Mouse (Mus musculus) ES-E14 (cell line): ENCODE measurements around the gene Bmpr2. TPM values are rescaled to one million over a fixed set of nuclear protein-coding genes. Genes with fewer than 3 reads are reported as not detected.

Source experiments
- DNase-seq: peaks from one replicate; pipeline ENCODE4 v3.0.0-alpha.2; 2013; ENCODE audit warnings: low read depth, low spot score
- H3K27ac ChIP-seq: 2 replicates; pipeline ENCODE4 v1.5.1; 2012; ENCODE audit warnings: low read depth, mild to moderate bottlenecking, low read length, moderate library complexity, mixed read lengths; ENCODE audit not compliant: poor library complexity, insufficient read depth, severe bottlenecking
- H3K36me3 ChIP-seq: 2 replicates; pipeline ENCODE4 v1.6.1; 2012; ENCODE audit warnings: mild to moderate bottlenecking, low read length, moderate library complexity, mixed read lengths; ENCODE audit not compliant: control insufficient read depth, poor library complexity, insufficient read depth, severe bottlenecking
- H3K4me1 ChIP-seq, 2 experiments: fragments of 150-350 bp in 1 of 2; sonication (generic) in 1 of 2; 2 replicates each; pipeline ENCODE4 v1.6.1; 2012; ENCODE audit warnings: low read length in 2 of 2, mild to moderate bottlenecking in 1 of 2, mixed read lengths in 1 of 2; ENCODE audit not compliant: control insufficient read depth in 2 of 2, insufficient read depth in 2 of 2, poor library complexity in 1 of 2
- H3K4me3 ChIP-seq, 2 experiments: fragments of 150-350 bp in 1 of 2; sonication (generic) in 1 of 2; 2 replicates each; pipeline ENCODE4 v1.5.1; 2012; ENCODE audit warnings: low read length in 2 of 2, low read depth in 1 of 2, mild to moderate bottlenecking in 1 of 2, mixed read lengths in 1 of 2; ENCODE audit not compliant: insufficient read depth in 1 of 2, poor library complexity in 1 of 2, severe bottlenecking in 1 of 2
- H3K9ac ChIP-seq: 2 replicates; pipeline ENCODE4 v1.6.1; 2012; ENCODE audit warnings: low read depth, mild to moderate bottlenecking, low read length, mixed read lengths; ENCODE audit not compliant: poor library complexity, insufficient read depth, severe bottlenecking
- H3K9me3 ChIP-seq: fragments of 150-350 bp; sonication (generic); 2 replicates; pipeline ENCODE4 v1.6.1; 2012; ENCODE audit warnings: low read depth, mild to moderate bottlenecking, low read length; ENCODE audit not compliant: control insufficient read depth, insufficient read depth
- CHD2 ChIP-seq: IDR thresholded peaks from 2 replicates; pipeline ENCODE4 v1.6.1; 2014; ENCODE audit warnings: mild to moderate bottlenecking, low read depth, low read length, inconsistent platforms
- HCFC1 ChIP-seq: IDR thresholded peaks from 2 replicates; pipeline ENCODE4 v1.6.1; 2012; ENCODE audit warnings: low read length, inconsistent platforms, borderline replicate concordance; ENCODE audit not compliant: insufficient read depth
- MAFK ChIP-seq: IDR thresholded peaks from 2 replicates; pipeline ENCODE4 v1.6.1; 2014; ENCODE audit warnings: mild to moderate bottlenecking, low read depth, low read length, inconsistent platforms; ENCODE audit not compliant: insufficient read depth
- ZC3H11A ChIP-seq: IDR thresholded peaks from 2 replicates; pipeline ENCODE4 v1.6.1; 2012; ENCODE audit warnings: low read depth, mild to moderate bottlenecking, inconsistent platforms, low read length, borderline replicate concordance
- ZNF384 ChIP-seq: IDR thresholded peaks from 2 replicates; pipeline ENCODE4 v1.6.1; 2012; ENCODE audit warnings: low read depth, low read length, inconsistent platforms
- in situ Hi-C, 2 experiments: fragments of 600-800 bp; cut with MboI; formaldehyde crosslinking; loops; one replicate each; pipeline ENCODE4 v1.15.1; 2025; ENCODE audit warnings: low sequenced_read_pairs in 2 of 2, inconsistent platforms in 1 of 2; ENCODE audit not compliant: unreplicated experiment in 2 of 2
- total RNA-seq: library from RNA; depleted of rRNA; stranded (reverse); fragments of 300-350 nt; gene quantifications from 2 replicates; pipeline ENCODE4 v1.2.3, GENCODE M21; 2012

Gene Bmpr2
- total RNA-seq, 1 experiment: 17.0 TPM

DNA sequence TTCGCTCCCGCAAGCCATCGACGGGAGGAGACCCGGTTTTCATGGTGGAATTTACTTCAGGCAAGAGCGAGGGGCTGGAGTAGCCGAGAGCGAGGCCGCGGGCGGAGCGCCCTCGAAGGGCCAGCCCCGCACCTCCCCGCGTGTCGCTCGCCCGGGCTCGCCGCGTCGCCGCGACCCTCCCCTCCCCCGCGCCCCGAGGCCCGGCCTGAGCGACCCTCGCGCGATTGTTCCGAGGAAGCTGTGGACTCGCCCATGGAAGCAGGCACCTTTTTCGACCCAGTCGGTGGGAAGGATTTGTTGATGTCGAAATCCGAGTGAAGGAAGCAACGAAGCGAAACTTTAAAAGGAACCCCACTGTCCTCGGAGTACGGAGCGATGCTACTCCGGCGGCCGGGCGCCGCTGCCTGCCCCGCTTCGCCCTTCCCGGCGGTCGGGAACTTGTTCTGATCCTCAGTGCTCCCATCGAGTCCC, 616 bp downstream of the Bmpr2 start:
- Histone ChIP-seq H3K9me3 (no peaks in the 10 kb centered on the region), H3K27ac (0 out of 2 replicates have a peak overlapping the region, but pooled peaks have one; percentile 29), H3K9ac (peak overlapping the region; percentile 87), H3K4me1 (peaks cover 0 to 4% of the 10 kb centered on the region in 2 experiments; a peak in 1 of 4 replicates), H3K36me3 (no peaks in the 10 kb centered on the region), H3K4me3 (peak overlapping the region; percentile 78 to 98)
- TF ChIP-seq ZC3H11A: no peak
- no peak for TF ChIP-seq ZNF384
- TF ChIP-seq HCFC1: no peak
- no peak for TF ChIP-seq MAFK
- TF ChIP-seq CHD2: no peak
- no peak for DNase-seq
- in situ Hi-C loops: no loop called here

DNA sequence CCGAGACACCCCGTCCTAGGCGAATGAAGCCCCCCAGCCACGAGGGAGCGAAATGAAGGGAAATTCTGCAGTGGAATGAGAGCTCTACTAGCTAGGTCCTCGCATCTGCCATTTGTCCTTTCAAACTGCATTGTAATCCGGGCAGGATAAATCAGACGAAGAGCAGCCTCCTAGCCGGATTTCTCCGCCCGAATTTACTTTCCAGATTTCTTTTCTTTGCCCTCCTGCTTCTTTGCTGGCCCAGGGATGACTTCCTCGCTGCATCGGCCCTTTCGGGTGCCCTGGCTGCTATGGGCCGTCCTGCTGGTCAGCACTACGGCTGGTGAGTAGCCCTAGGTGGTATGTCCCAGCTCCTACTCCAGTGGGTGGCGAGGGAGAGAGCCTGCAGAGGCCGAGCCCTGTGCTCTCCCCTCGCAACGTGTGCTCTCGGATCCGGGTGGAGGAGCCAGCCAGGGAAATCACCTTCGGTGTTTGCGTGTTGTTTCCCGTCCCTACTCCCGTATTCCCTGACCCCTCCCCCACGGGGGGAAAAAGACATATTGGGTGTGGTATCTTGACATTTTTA, 1.3 kb downstream of the Bmpr2 start:
- Histone ChIP-seq H3K4me1 (peaks cover 0 to 4% of the 10 kb centered on the region in 2 experiments; a peak in 1 of 4 replicates), H3K4me3 (peak overlapping the region; percentile 78 to 98), H3K9ac (peak overlapping the region; percentile 82), H3K27ac (no peak overlapping the region), H3K36me3 (no peaks in the 10 kb centered on the region), H3K9me3 (no peaks in the 10 kb centered on the region)
- TF ChIP-seq HCFC1: no peak
- no peak for TF ChIP-seq MAFK
- no peak for TF ChIP-seq CHD2
- TF ChIP-seq ZC3H11A: no peak
- no peak for TF ChIP-seq ZNF384
- no peak for DNase-seq
- in situ Hi-C loops: no loop called here

GRCm38 (mm10) chr1:59765279-59765678, 2.1 kb downstream of the Bmpr2 start:
- H3K36me3 ChIP-seq: no peaks in the 10 kb centered on the region
- TF ChIP-seq ZNF384 (no peak), MAFK (no peak), ZC3H11A (no peak), HCFC1 (no peak), CHD2 (no peak)
- no peaks in the 10 kb centered on the region for H3K9me3 ChIP-seq
- DNase-seq: no peak
- in situ Hi-C loops: no loop called here
- H3K4me1 ChIP-seq: peaks cover 0 to 4% of the 10 kb centered on the region in 2 experiments; a peak in 1 of 4 replicates
- H3K9ac ChIP-seq: no peak overlapping the region
- H3K27ac ChIP-seq: no peak overlapping the region
- H3K4me3 ChIP-seq: peak overlapping the region in 1 of 2 experiments; percentile 98; a peak in 2 of 4 replicates

- Histone ChIP-seq H3K4me3 (no peak overlapping the region), H3K9me3 (no peaks in the 10 kb centered on the region), H3K36me3 (no peaks in the 10 kb centered on the region), H3K9ac (no peak overlapping the region), H3K27ac (no peak overlapping the region), H3K4me1 (peaks cover 0 to 4% of the 10 kb centered on the region in 2 experiments; a peak in 1 of 4 replicates)
- no peak for DNase-seq
- TF ChIP-seq HCFC1: no peak
- in situ Hi-C loops: no loop called here
These were observed 3.4 kb downstream of the Bmpr2 start for GRCm38 (mm10) chr1:59766626-59767025.

DNA sequence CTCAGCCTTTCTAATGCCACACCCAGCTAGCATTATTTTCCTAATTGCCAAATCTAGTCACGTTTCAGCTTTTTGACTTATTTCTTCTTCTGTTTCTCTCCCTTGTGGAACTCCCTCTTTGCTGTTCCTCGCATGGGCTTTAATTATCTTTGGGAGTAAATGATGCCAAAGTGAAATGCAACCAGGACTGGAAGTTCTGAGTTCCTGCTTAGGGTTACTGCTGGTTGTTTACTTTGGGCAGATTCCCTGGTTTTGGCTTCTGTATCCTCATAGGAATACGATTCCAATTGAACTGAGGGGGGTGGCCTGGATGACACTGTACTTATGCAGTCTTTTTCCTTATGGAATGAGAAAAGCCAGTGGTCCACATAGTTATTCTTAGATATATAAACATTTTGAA, 8.7 kb downstream of the Bmpr2 start:
- Histone ChIP-seq H3K36me3 (no peaks in the 10 kb centered on the region), H3K4me3 (no peak overlapping the region), H3K4me1 (no peaks in the 10 kb centered on the region), H3K27ac (no peak overlapping the region), H3K9me3 (no peaks in the 10 kb centered on the region), H3K9ac (no peak overlapping the region)
- TF ChIP-seq MAFK (no peak), HCFC1 (no peak), ZC3H11A (no peak), CHD2 (no peak), ZNF384 (no peak)
- DNase-seq: no peak
- in situ Hi-C loops: no loop called here
